Comparison of ENCODE assay signal across 23 mouse cellular contexts in genomic region chr6:98210237-98210636, GRCm38 (mm10).
DNase-seq lines count a peak whose midpoint lies in the region; ATAC-seq lines count a peak whose summit lies in the region.
"Had no signal": no experiment of that assay in that cellular context is flagged by ENCODE, and none has a peak within 500 bp of the region (broad histone marks: within the 10 kb centered on the region; RNA-seq: fewer than 3 reads in every experiment).

No protein-coding gene starts in this region.

- no peaks in the 10 kb centered on the region for H3K36me3 ChIP-seq in limb, embryonic 13.5 days
- H3K36me3 ChIP-seq in limb, embryonic 10.5 days, result no peaks in the 10 kb centered on the region
- no peaks in the 10 kb centered on the region for H3K36me3 ChIP-seq in liver, embryonic 12.5 days
- H3K36me3 ChIP-seq: embryonic facial prominence, embryonic 10.5 days; embryonic facial prominence, embryonic 12.5 days; forebrain, embryonic 15.5 days; G1E had no signal

- peak overlapping the region; percentile 63; the same call in 1 of the 2 replicates for H3K27ac ChIP-seq in limb, embryonic 13.5 days
- no peak overlapping the region for H3K27ac ChIP-seq in limb, embryonic 10.5 days
- H3K27ac ChIP-seq in liver, embryonic 12.5 days, result no peak overlapping the region
- H3K27ac ChIP-seq: embryonic facial prominence, embryonic 10.5 days; embryonic facial prominence, embryonic 12.5 days; forebrain, embryonic 13.5 days; forebrain, embryonic 15.5 days had no signal

- H3K4me3 ChIP-seq in limb, embryonic 13.5 days, result no peak overlapping the region
- H3K4me3 ChIP-seq in limb, embryonic 10.5 days, result no peak overlapping the region
- no peak overlapping the region for H3K4me3 ChIP-seq in liver, embryonic 12.5 days
- H3K4me3 ChIP-seq: embryonic facial prominence, embryonic 10.5 days; embryonic facial prominence, embryonic 12.5 days; forebrain, embryonic 13.5 days; forebrain, embryonic 15.5 days had no signal

- no peak for DNase-seq in frontal cortex, postnatal 25 days (ENCODE audit: low spot score in 2 of 2)
- DNase-seq in limb, embryonic 10.5 days (ENCODE audit: low spot score), result no peak
- DNase-seq: adrenal gland, adult 8-10 months; adrenal gland, postnatal 14 days; adrenal gland, postnatal 36 days; B cell, adult 2 months; cerebellum, adult 11-12 months; cerebellum, adult 2 months; cerebellum, adult 9-10 months; cerebellum, postnatal 10 days; cerebellum, postnatal 25 days had no signal

- WGBS in limb, embryonic 13.5 days, result 44% methylated on average over 5 of the region's 5 CpGs
- WGBS in limb, embryonic 10.5 days, result 82% methylated on average over 5 of the region's 5 CpGs
- 66% methylated on average over 5 of the region's 5 CpGs for WGBS in liver, embryonic 12.5 days (ENCODE audit: insufficient replicate concordance)

- ATAC-seq in frontal cortex, adult (ENCODE audit: low TSS enrichment), result peak; percentile 26; the same call in 1 of the 2 replicates
- ATAC-seq in limb, embryonic 13.5 days (ENCODE audit: low FRiP score, low read depth), result no peak
- ATAC-seq in liver, embryonic 12.5 days, result no peak
- ATAC-seq: activated CD4-positive, CD25-positive, alpha-beta regulatory T cell, adult 4 months; CD4-positive, CD25-positive, alpha-beta regulatory T cell, adult 4 months; forebrain, embryonic 13.5 days; forebrain, embryonic 15.5 days; Patski had no signal

- peaks cover 18% of the 10 kb centered on the region for H3K4me1 ChIP-seq in limb, embryonic 13.5 days
- no peaks in the 10 kb centered on the region for H3K4me1 ChIP-seq in limb, embryonic 10.5 days
- H3K4me1 ChIP-seq in liver, embryonic 12.5 days, result no peaks in the 10 kb centered on the region
- H3K4me1 ChIP-seq: embryonic facial prominence, embryonic 10.5 days; embryonic facial prominence, embryonic 12.5 days; forebrain, embryonic 15.5 days had no signal

- H3K9me3 ChIP-seq in limb, embryonic 13.5 days, result no peaks in the 10 kb centered on the region
- H3K9me3 ChIP-seq in limb, embryonic 10.5 days (replicated peaks), result no peaks in the 10 kb centered on the region
- no peaks in the 10 kb centered on the region for H3K9me3 ChIP-seq in liver, embryonic 12.5 days (replicated peaks)
- H3K9me3 ChIP-seq: embryonic facial prominence, embryonic 10.5 days; embryonic facial prominence, embryonic 12.5 days; forebrain, embryonic 13.5 days; forebrain, embryonic 15.5 days had no signal

- no peak overlapping the region for H3K9ac ChIP-seq in limb, embryonic 13.5 days
- no peak overlapping the region for H3K9ac ChIP-seq in liver, embryonic 12.5 days
- H3K9ac ChIP-seq: embryonic facial prominence, embryonic 12.5 days; forebrain, embryonic 13.5 days; forebrain, embryonic 15.5 days had no signal

- H3K27me3 ChIP-seq in limb, embryonic 13.5 days, result no peaks in the 10 kb centered on the region
- H3K27me3 ChIP-seq in limb, embryonic 10.5 days (ENCODE audit: low read depth, poor library complexity, severe bottlenecking), result no peaks in the 10 kb centered on the region
- H3K27me3 ChIP-seq in liver, embryonic 12.5 days (replicated peaks), result no peaks in the 10 kb centered on the region
- H3K27me3 ChIP-seq: CH12.LX; embryonic facial prominence, embryonic 12.5 days; forebrain, embryonic 13.5 days; forebrain, embryonic 15.5 days had no signal

- no peak overlapping the region for H3K4me2 ChIP-seq in limb, embryonic 13.5 days (replicated peaks)
- H3K4me2 ChIP-seq in liver, embryonic 12.5 days, result no peak overlapping the region
- H3K4me2 ChIP-seq: embryonic facial prominence, embryonic 12.5 days; forebrain, embryonic 13.5 days; forebrain, embryonic 15.5 days had no signal
